Mouse (Mus musculus) myocyte (in vitro differentiated cells): ENCODE measurements around the gene Hist1h2ac. TPM values are rescaled to one million over a fixed set of nuclear protein-coding genes. Genes with fewer than 3 reads are reported as not detected.
"Not testable (repeated sequence)": the region's sequence is repeated elsewhere in the genome, so short reads cannot be mapped to it uniquely, and the experiment has no call there.

Experiments used
- H3K27me3 ChIP-seq: one replicate; pipeline ENCODE4 v1.6.1; 2011; ENCODE audit not compliant: control insufficient read depth, insufficient read depth, insufficient read length
- H3K36me3 ChIP-seq: one replicate; pipeline ENCODE4 v1.6.1; 2011; ENCODE audit not compliant: control insufficient read depth, insufficient read depth
- H3K4me2 ChIP-seq: one replicate; pipeline ENCODE4 v1.6.1; 2011; ENCODE audit warnings: low read depth, control low read depth
- H3K4me3 ChIP-seq: one replicate; pipeline ENCODE4 v1.5.1; 2011; ENCODE audit warnings: mild to moderate bottlenecking, control low read depth, moderate library complexity
- H3K79me2 ChIP-seq: one replicate; pipeline ENCODE4 v1.6.1; 2011; ENCODE audit not compliant: control insufficient read depth, insufficient read depth
- H3ac ChIP-seq: one replicate; pipeline ENCODE4 v1.6.1; 2011; ENCODE audit not compliant: control insufficient read depth, insufficient read length
- CEBPB ChIP-seq: IDR thresholded peaks from 2 replicates; pipeline ENCODE4 v1.6.1; 2011; ENCODE audit warnings: mild to moderate bottlenecking, moderate library complexity; ENCODE audit not compliant: poor library complexity, insufficient read depth, severe bottlenecking
- E2F4 ChIP-seq: IDR thresholded peaks from one replicate; pipeline ENCODE4 v1.6.1; 2011; ENCODE audit warnings: mild to moderate bottlenecking, control low read depth, moderate library complexity; ENCODE audit not compliant: insufficient read depth
- MAX ChIP-seq: IDR thresholded peaks from one replicate; pipeline ENCODE4 v1.6.1; 2011; ENCODE audit warnings: low read depth, mild to moderate bottlenecking, control low read depth
- MYOD1 ChIP-seq, 3 experiments: IDR thresholded peaks; one replicate each; pipeline ENCODE4 v1.6.1; 2011; ENCODE audit warnings: control low read depth in 2 of 3, low read depth in 2 of 3, mild to moderate bottlenecking in 2 of 3, moderate library complexity in 1 of 3; ENCODE audit not compliant: insufficient read length in 2 of 3, control insufficient read depth in 1 of 3
- MYOG ChIP-seq, 3 experiments: IDR thresholded peaks; one replicate each; pipeline ENCODE4 v1.6.1; 2011; ENCODE audit warnings: control low read depth in 2 of 3, low read depth in 2 of 3, mild to moderate bottlenecking in 2 of 3; ENCODE audit not compliant: insufficient read length in 2 of 3, control insufficient read depth in 1 of 3, insufficient read depth in 1 of 3
- POLR2A ChIP-seq: IDR thresholded peaks from one replicate; pipeline ENCODE4 v1.6.1; 2011; ENCODE audit warnings: low read depth, mild to moderate bottlenecking, control low read depth, moderate library complexity; ENCODE audit not compliant: insufficient read length
- POLR2AphosphoS2 ChIP-seq: IDR thresholded peaks from one replicate; pipeline ENCODE4 v1.6.1; 2011; ENCODE audit warnings: low read depth, control low read depth; ENCODE audit not compliant: insufficient read length
- REST ChIP-seq: IDR thresholded peaks from one replicate; pipeline ENCODE4 v1.6.1; 2011; ENCODE audit warnings: mild to moderate bottlenecking, control low read depth, moderate library complexity; ENCODE audit not compliant: insufficient read depth, insufficient read length
- SRF ChIP-seq: IDR thresholded peaks from one replicate; pipeline ENCODE4 v1.6.1; 2011; ENCODE audit warnings: low read depth; ENCODE audit not compliant: control insufficient read depth, insufficient read length
- TCF12 ChIP-seq: IDR thresholded peaks from one replicate; pipeline ENCODE4 v1.6.1; 2011; ENCODE audit warnings: mild to moderate bottlenecking, control low read depth; ENCODE audit not compliant: poor library complexity, insufficient read depth, severe bottlenecking
- TCF3 ChIP-seq: IDR thresholded peaks from one replicate; pipeline ENCODE4 v1.6.1; 2011; ENCODE audit warnings: low read depth, control low read depth; ENCODE audit not compliant: insufficient read length
- USF1 ChIP-seq: IDR thresholded peaks from one replicate; pipeline ENCODE4 v1.6.1; 2011; ENCODE audit warnings: low read depth, mild to moderate bottlenecking, control low read depth, moderate library complexity
- polyA plus RNA-seq: library from polyadenylated mRNA; unstranded; fragments of >200 nt; fragmentation: generic; extraction: Trizol; gene quantifications from one replicate; pipeline ENCODE4 v1.2.1, GENCODE M21; 2012; ENCODE audit warnings: missing spikeins

Gene Hist1h2ac
- polyA plus RNA-seq, 1 experiment: 1.3 TPM

GRCm38 (mm10) chr13:23728472-23729191, 44.9 kb upstream of the Hist1h2ac start:
- Histone ChIP-seq H3K4me3 (no peak overlapping the region), H3ac (no peak overlapping the region), H3K27me3 (no peaks in the 10 kb centered on the region), H3K4me2 (no peak overlapping the region), H3K36me3 (no peaks in the 10 kb centered on the region), H3K79me2 (no peaks in the 10 kb centered on the region)
- TF ChIP-seq POLR2A: no peak
- TF ChIP-seq MYOD1 (IDR thresholded peaks at IDR 0.05; ENCODE audit: control insufficient read depth in 1 of 3, insufficient read length in 2 of 3, low read depth in 2 of 3): no peak
- no peak for TF ChIP-seq TCF12
- no peak for TF ChIP-seq REST
- TF ChIP-seq MYOG (IDR thresholded peaks at IDR 0.05; ENCODE audit: control insufficient read depth in 1 of 3, insufficient read depth in 1 of 3, insufficient read length in 2 of 3, low read depth in 2 of 3): no peak

- no peak overlapping the region for H3ac ChIP-seq
- no peaks in the 10 kb centered on the region for H3K36me3 ChIP-seq
- no peaks in the 10 kb centered on the region for H3K79me2 ChIP-seq
- H3K4me2 ChIP-seq: no peak overlapping the region
- H3K4me3 ChIP-seq: no peak overlapping the region
- TF ChIP-seq USF1 (no peak), E2F4 (no peak), MYOG (IDR thresholded peaks at IDR 0.05; ENCODE audit: control insufficient read depth in 1 of 3, insufficient read depth in 1 of 3, insufficient read length in 2 of 3, low read depth in 2 of 3) (no peak), REST (no peak), MYOD1 (IDR thresholded peaks at IDR 0.05; ENCODE audit: control insufficient read depth in 1 of 3, insufficient read length in 2 of 3, low read depth in 2 of 3) (no peak), MAX (no peak), POLR2AphosphoS2 (no peak), TCF3 (no peak), POLR2A (no peak), CEBPB (no peak), SRF (no peak), TCF12 (no peak)
- no peaks in the 10 kb centered on the region for H3K27me3 ChIP-seq
Observed at GRCm38 (mm10) chr13:23725213-23725612, 41.5 kb upstream of the Hist1h2ac start.

- TF ChIP-seq CEBPB: no peak
- TF ChIP-seq MYOD1 (IDR thresholded peaks at IDR 0.05; ENCODE audit: control insufficient read depth in 1 of 3, insufficient read length in 2 of 3, low read depth in 2 of 3): no peak
- TF ChIP-seq POLR2AphosphoS2: no peak
- TF ChIP-seq MYOG (IDR thresholded peaks at IDR 0.05; ENCODE audit: control insufficient read depth in 1 of 3, insufficient read depth in 1 of 3, insufficient read length in 2 of 3, low read depth in 2 of 3): no peak
- no peak overlapping the region for H3K4me2 ChIP-seq
Observed at GRCm38 (mm10) chr13:23724239-23724638, 40.5 kb upstream of the Hist1h2ac start.

GRCm38 (mm10) chr13:23717593-23718245, 34.0 kb upstream of the Hist1h2ac start:
- H3K4me2 ChIP-seq: peak overlapping the region; percentile 24
- H3ac ChIP-seq, H3K4me3 ChIP-seq, H3K27me3 ChIP-seq, H3K36me3 ChIP-seq, H3K79me2 ChIP-seq: not testable (repeated sequence)

More at GRCm38 (mm10) chr13:23724239-23724638, 40.5 kb upstream of the Hist1h2ac start:
- Histone ChIP-seq H3ac (no peak overlapping the region), H3K4me3 (no peak overlapping the region), H3K36me3 (no peaks in the 10 kb centered on the region), H3K79me2 (no peaks in the 10 kb centered on the region), H3K27me3 (no peaks in the 10 kb centered on the region)

GRCm38 (mm10) chr13:23717176-23717575, 33.4 kb upstream of the Hist1h2ac start:
- H3K4me2 ChIP-seq: peak overlapping the region; percentile 24
- no peaks in the 10 kb centered on the region for H3K79me2 ChIP-seq
- H3K4me3 ChIP-seq: no peak overlapping the region
- H3K27me3 ChIP-seq: no peaks in the 10 kb centered on the region
- no peak overlapping the region for H3ac ChIP-seq
- no peaks in the 10 kb centered on the region for H3K36me3 ChIP-seq
- TF ChIP-seq SRF (no peak), MAX (no peak), E2F4 (no peak), CEBPB (no peak), MYOG (IDR thresholded peaks at IDR 0.05; ENCODE audit: control insufficient read depth in 1 of 3, insufficient read depth in 1 of 3, insufficient read length in 2 of 3, low read depth in 2 of 3) (peak in 1 of 3 experiments; percentile 27), POLR2AphosphoS2 (no peak)
